Mouse (Mus musculus) hindbrain, postnatal 0 days (tissue): Measurements from ENCODE around the gene Ddx4. TPM values are rescaled to one million over a fixed set of nuclear protein-coding genes. Genes with fewer than 3 reads are reported as not detected.
"Not testable (repeated sequence)": the region's sequence is repeated elsewhere in the genome, so short reads cannot be mapped to it uniquely, and the experiment has no call there.

Experiments used
- ATAC-seq: fragments of 200-750 bp; cut with Nextera tagmentation; 2 replicates; pipeline ENCODE4 v1.8.0; 2017; ENCODE audit warnings: mild to moderate bottlenecking, moderate TSS enrichment, moderate library complexity
- DNase-seq: peaks from one replicate; pipeline ENCODE4 v3.0.0-alpha.2; 2015; ENCODE audit warnings: low spot score
- H3K27ac ChIP-seq: fragments of 300-500 bp; sonication (generic); 2 replicates; pipeline ENCODE4 v1.5.1; 2014; ENCODE audit warnings: mild to moderate bottlenecking
- H3K27me3 ChIP-seq: fragments of 300-500 bp; sonication (generic); 2 replicates; pipeline ENCODE4 v1.6.1; 2014; ENCODE audit warnings: low read length, mixed read lengths; ENCODE audit not compliant: insufficient read depth
- H3K36me3 ChIP-seq: fragments of 300-500 bp; sonication (generic); 2 replicates; pipeline ENCODE4 v1.6.1; 2014; ENCODE audit warnings: low read length, mixed read lengths; ENCODE audit not compliant: insufficient read depth
- H3K4me1 ChIP-seq: fragments of 300-500 bp; sonication (generic); 2 replicates; pipeline ENCODE4 v1.6.1; 2014; ENCODE audit warnings: antibody characterized with exemption, low read length, mixed read lengths; ENCODE audit not compliant: insufficient read depth
- H3K4me2 ChIP-seq: fragments of 300-500 bp; sonication (generic); 2 replicates; pipeline ENCODE4 v1.6.1; 2014; ENCODE audit warnings: low read depth, mild to moderate bottlenecking, low read length, moderate library complexity, mixed read lengths
- H3K4me3 ChIP-seq: fragments of 300-500 bp; sonication (generic); 2 replicates; pipeline ENCODE4 v1.5.1; 2014; ENCODE audit warnings: low read length
- H3K9ac ChIP-seq: fragments of 300-500 bp; sonication (generic); replicated peaks from 2 replicates; pipeline ENCODE4 v1.6.1; 2014; ENCODE audit warnings: mild to moderate bottlenecking, low read length, moderate library complexity, mixed read lengths
- H3K9me3 ChIP-seq: fragments of 300-500 bp; sonication (generic); 2 replicates; pipeline ENCODE4 v1.6.1; 2016; ENCODE audit warnings: low read length, mixed read lengths
- CTCF ChIP-seq: IDR thresholded peaks from 2 replicates; pipeline ENCODE4 v1.5.1; 2016; ENCODE audit warnings: antibody characterized with exemption, control low read depth, low read depth
- WGBS: fragments of 180-500 bp; shearing (Covaris S2); extraction: QIAGEN DNeasy Blood & Tissue Kit; methylation state at CpG from one replicate; pipeline ENCODE4 v1.1.7; 2014; 5-methylcytosine and 5-hydroxymethylcytosine counted together
- polyA plus RNA-seq: library from polyadenylated mRNA; unstranded; fragments of >200 nt; fragmentation: Nextera tagmentation; extraction: Ambion mirVana; gene quantifications from 2 replicates; pipeline ENCODE4 v1.2.1, GENCODE M21; 2015
- total RNA-seq: library from RNA; depleted of rRNA; stranded (reverse); fragments of >200 nt; gene quantifications from 2 replicates; pipeline ENCODE4 v1.2.3, GENCODE M21; 2014

The Ddx4 gene
- total and polyA plus RNA-seq, 2 experiments from 2014 or later = 0.37 to 0.41 TPM

GRCm38 (mm10) chr13:112584556-112585237, 67.6 kb downstream of the Ddx4 start:
- WGBS = 64% methylated on average over 7 of the region's 7 CpGs
- no peak overlapping the region for H3K4me2 ChIP-seq
- no peak for DNase-seq
- no peaks in the 10 kb centered on the region for H3K36me3 ChIP-seq
- no peaks in the 10 kb centered on the region for H3K4me1 ChIP-seq
- no peak for ATAC-seq
- TF ChIP-seq CTCF = no peak
- no peak overlapping the region for H3K27ac ChIP-seq
- no peak overlapping the region for H3K4me3 ChIP-seq
- H3K9me3 ChIP-seq = no peaks in the 10 kb centered on the region
- no peaks in the 10 kb centered on the region for H3K27me3 ChIP-seq
- H3K9ac ChIP-seq = no peak overlapping the region

DNA sequence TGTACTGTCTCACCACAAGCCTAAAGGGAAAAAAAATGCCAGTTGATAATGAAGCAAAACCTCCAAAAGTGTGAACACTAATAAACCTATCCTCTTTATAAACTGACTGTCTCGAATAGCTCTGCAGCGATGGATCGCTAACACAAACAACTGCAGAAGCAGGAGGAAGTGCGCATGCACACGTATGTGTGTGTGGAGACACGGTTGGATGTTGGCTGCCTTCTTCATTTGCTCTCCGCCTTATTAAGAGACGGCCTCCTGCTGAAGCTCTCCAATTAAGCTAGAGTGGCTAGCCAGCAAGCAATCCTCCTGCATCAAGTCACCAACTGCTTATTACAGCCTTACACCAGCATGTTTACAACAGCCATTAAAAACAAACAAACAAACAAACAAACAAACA, 70.0 kb downstream of the Ddx4 start:
- H3K9me3 ChIP-seq = no peaks in the 10 kb centered on the region
- ATAC-seq (no peak), DNase-seq (peak; percentile 31)
- no peaks in the 10 kb centered on the region for H3K4me1 ChIP-seq
- no peak overlapping the region for H3K9ac ChIP-seq
- WGBS = 55% methylated on average over 8 of the region's 8 CpGs
- H3K27me3 ChIP-seq = no peaks in the 10 kb centered on the region
- H3K36me3 ChIP-seq = no peaks in the 10 kb centered on the region
- TF ChIP-seq CTCF = no peak
- no peak overlapping the region for H3K27ac ChIP-seq
- H3K4me3 ChIP-seq = no peak overlapping the region
- H3K4me2 ChIP-seq = no peak overlapping the region

DNA sequence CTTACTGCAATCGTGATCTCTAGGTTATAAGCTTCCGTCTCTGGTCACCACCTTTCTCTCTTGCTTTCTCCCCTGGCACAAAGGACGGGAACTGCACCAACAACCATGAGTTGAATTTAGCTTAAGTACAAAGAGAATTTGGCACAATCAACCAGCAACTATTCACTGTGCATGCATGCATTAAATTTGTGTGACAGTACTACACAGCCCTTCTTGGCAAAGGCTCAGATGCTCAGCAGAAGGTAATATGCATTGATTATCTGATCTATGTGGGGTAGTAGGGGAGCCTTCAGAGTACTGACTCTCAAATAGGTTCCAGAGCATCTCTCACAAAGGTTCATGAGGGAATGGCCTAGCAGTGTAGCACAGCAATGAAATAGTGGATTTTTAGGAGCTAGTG, 70.5 kb downstream of the Ddx4 start:
- no peak overlapping the region for H3K9ac ChIP-seq
- H3K4me3 ChIP-seq = no peak overlapping the region
- DNase-seq = peak; percentile 39
- H3K27ac ChIP-seq = no peak overlapping the region
- no peak for TF ChIP-seq CTCF
- no peaks in the 10 kb centered on the region for H3K4me1 ChIP-seq
- no peaks in the 10 kb centered on the region for H3K36me3 ChIP-seq
- H3K4me2 ChIP-seq = no peak overlapping the region
- no peaks in the 10 kb centered on the region for H3K9me3 ChIP-seq
- H3K27me3 ChIP-seq = no peaks in the 10 kb centered on the region
- WGBS = 58% methylated on average over 3 of the region's 3 CpGs
- no peak for ATAC-seq

GRCm38 (mm10) chr13:112580590-112581320, 71.5 kb downstream of the Ddx4 start:
- 46% methylated on average over 11 of the region's 11 CpGs for WGBS
- Histone ChIP-seq H3K27ac (no peak overlapping the region), H3K27me3 (no peaks in the 10 kb centered on the region), H3K9ac (no peak overlapping the region), H3K4me2 (no peak overlapping the region), H3K4me1 (no peaks in the 10 kb centered on the region), H3K4me3 (no peak overlapping the region), H3K9me3 (no peaks in the 10 kb centered on the region), H3K36me3 (no peaks in the 10 kb centered on the region)
- peak; percentile 14 for DNase-seq
- TF ChIP-seq CTCF = no peak
- ATAC-seq = no peak

- not testable (repeated sequence) for H3K27me3 ChIP-seq, H3K9ac ChIP-seq, H3K4me1 ChIP-seq, ATAC-seq, H3K36me3 ChIP-seq, H3K4me3 ChIP-seq, DNase-seq, H3K27ac ChIP-seq, H3K4me2 ChIP-seq, H3K9me3 ChIP-seq
- WGBS = 72% methylated on average over 11 of the region's 11 CpGs
Observed at GRCm38 (mm10) chr13:112578041-112578440, 74.2 kb downstream of the Ddx4 start.

DNA sequence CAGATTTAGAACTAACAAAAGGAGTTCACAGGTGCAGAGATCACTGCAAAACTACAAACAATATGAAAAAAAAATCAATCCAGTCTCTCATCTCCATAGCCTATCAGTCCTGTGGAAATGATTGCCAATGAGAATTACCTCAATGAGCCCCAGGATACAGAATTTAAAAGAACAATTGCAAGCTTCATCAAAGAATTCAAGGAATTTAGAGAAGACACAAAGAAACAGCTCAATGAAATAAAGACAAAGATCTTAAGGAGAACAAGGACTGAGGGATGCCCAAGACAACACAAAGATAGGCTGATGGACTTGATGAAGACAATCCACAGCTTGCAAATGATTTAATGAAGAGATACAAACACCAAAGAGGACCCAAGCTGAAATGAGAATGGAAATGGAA, 78.5 kb downstream of the Ddx4 start:
- Histone ChIP-seq H3K4me3 (no peak overlapping the region), H3K4me1 (no peaks in the 10 kb centered on the region), H3K9me3 (no peaks in the 10 kb centered on the region), H3K36me3 (no peaks in the 10 kb centered on the region), H3K27me3 (no peaks in the 10 kb centered on the region), H3K4me2 (no peak overlapping the region), H3K27ac (no peak overlapping the region), H3K9ac (no peak overlapping the region)
- DNase-seq (no peak), ATAC-seq (no peak)
- no peak for TF ChIP-seq CTCF

- H3K4me3 ChIP-seq = no peak overlapping the region
- no peaks in the 10 kb centered on the region for H3K4me1 ChIP-seq
- DNase-seq (no peak), ATAC-seq (no peak)
- H3K9me3 ChIP-seq = no peaks in the 10 kb centered on the region
- no peaks in the 10 kb centered on the region for H3K36me3 ChIP-seq
- H3K27ac ChIP-seq = no peak overlapping the region
- H3K27me3 ChIP-seq = no peaks in the 10 kb centered on the region
- no peak overlapping the region for H3K4me2 ChIP-seq
- whole genome bisulfite sequencing = 72% methylated on average over 5 of the region's 5 CpGs
- TF ChIP-seq CTCF = no peak
- no peak overlapping the region for H3K9ac ChIP-seq
Observed at GRCm38 (mm10) chr13:112570768-112571167, 81.5 kb downstream of the Ddx4 start.
